Mouse (Mus musculus) lung, postnatal 14 days (tissue): ENCODE data around the gene Rps27l.

Experiments
- DNase-seq: peaks from one replicate; pipeline ENCODE4 v3.0.0; 2021

Rps27l gene

GRCm38 (mm10) chr9:66985377-66985776, 39.5 kb downstream of the Rps27l start:
- no peak for DNase-seq

- no peak for DNase-seq
Observed at GRCm38 (mm10) chr9:66988198-66988887, 42.5 kb downstream of the Rps27l start.

- peak; percentile 60 for DNase-seq
Observed at GRCm38 (mm10) chr9:66988888-66989414, 43.1 kb downstream of the Rps27l start.

- DNase-seq: no peak
Observed at GRCm38 (mm10) chr9:66989581-66989980, 43.7 kb downstream of the Rps27l start.

GRCm38 (mm10) chr9:66990046-66990445, 44.2 kb downstream of the Rps27l start:
- no peak for DNase-seq

GRCm38 (mm10) chr9:66991021-66991749, 45.3 kb downstream of the Rps27l start:
- no peak for DNase-seq

GRCm38 (mm10) chr9:66991750-66992410, 46.0 kb downstream of the Rps27l start:
- DNase-seq: no peak
